Comparison of ENCODE assay signal across 8 mouse cellular contexts in genomic region chr1:194977371-194977761, GRCm38 (mm10). TPM values are rescaled to one million over a fixed set of nuclear protein-coding genes. Genes with fewer than 3 reads are reported as not detected.
DNase-seq lines count a peak whose midpoint lies in the region; ATAC-seq and TF ChIP-seq lines count a peak whose summit lies in the region.

No protein-coding gene starts in this region.

- no peak overlapping the region for H3K9ac ChIP-seq in limb, embryonic 12.5 days (replicated peaks)

- H3K4me3 ChIP-seq in spleen, adult 2 months (ENCODE audit: extremely low read depth, insufficient read depth, insufficient read length): peak overlapping the region; percentile 86; the same call in 1 of the 2 replicates
- H3K4me3 ChIP-seq in limb, embryonic 12.5 days (replicated peaks): peak overlapping the region; percentile 67; the same call in 1 of the 2 replicates

- TF ChIP-seq POLR2A in spleen, adult 2 months (IDR thresholded peaks at IDR 0.05; ENCODE audit: low read depth, low read length): no peak

- peak overlapping the region; percentile 97 for H3K4me2 ChIP-seq in limb, embryonic 12.5 days

- H3K9me3 ChIP-seq in limb, embryonic 12.5 days: no peaks in the 10 kb centered on the region

- intact Hi-C loops in heart, postnatal 25 days (cut with DNase I): loop anchor here (5.0 kb wide), 1 partner anchor 155 kb away; the partner anchor contains the start of gene Cr1l

- H3K27ac ChIP-seq in spleen, adult 2 months (ENCODE audit: insufficient read depth, low read length): no peak overlapping the region
- no peak overlapping the region for H3K27ac ChIP-seq in limb, embryonic 12.5 days

- TF ChIP-seq CTCF in spleen, adult 2 months (IDR thresholded peaks at IDR 0.05; ENCODE audit: extremely low read depth, insufficient read depth, insufficient read length, insufficient replicate concordance): no peak

- peaks cover 3% of the 10 kb centered on the region; the same call in 1 of the 2 replicates for H3K4me1 ChIP-seq in spleen, adult 2 months (ENCODE audit: control insufficient read depth, insufficient read depth, insufficient read length)
- peaks cover 8% of the 10 kb centered on the region; the same call in 1 of the 2 replicates for H3K4me1 ChIP-seq in limb, embryonic 12.5 days (replicated peaks)

- peak; percentile 45 for DNase-seq in adrenal gland, adult 2 months
- DNase-seq in adrenal gland, adult 18-20 months (ENCODE audit: low spot score in 2 of 2): no peak
- DNase-seq in spleen, adult 2 months (ENCODE audit: low read depth in 1 of 2, low spot score in 2 of 2): no peak
- no peak for DNase-seq in spleen, postnatal 10 days (ENCODE audit: low spot score in 2 of 2)
- peak; percentile 14 for DNase-seq in heart, postnatal 25 days (ENCODE audit: low spot score)
- peak; percentile 40 to 49 for DNase-seq in right cerebral cortex, postnatal 10 days (ENCODE audit: low spot score in 2 of 2)
- DNase-seq in urinary bladder, adult 2 months (ENCODE audit: low spot score): no peak

- WGBS in spleen, adult 2 months: 5% methylated on average over 1 of the region's 1 CpGs
- 0% methylated on average over 1 of the region's 1 CpGs for WGBS in limb, embryonic 12.5 days

- no peaks in the 10 kb centered on the region for H3K36me3 ChIP-seq in spleen, adult 2 months (ENCODE audit: control insufficient read depth, insufficient read depth, low read length)
- no peaks in the 10 kb centered on the region for H3K36me3 ChIP-seq in limb, embryonic 12.5 days

- no peaks in the 10 kb centered on the region for H3K27me3 ChIP-seq in spleen, adult 2 months (ENCODE audit: control insufficient read depth, insufficient read depth, low read length)
- H3K27me3 ChIP-seq in limb, embryonic 12.5 days: peaks cover 17% of the 10 kb centered on the region

- ATAC-seq in limb, embryonic 12.5 days (ENCODE audit: insufficient number of reproducible peaks, insufficient read depth, low FRiP score, low TSS enrichment, low read depth): no peak

RNA-seq across cellular contexts. Expression of gene Cd34, which starts 38.7 kb away (rescaled TPM):
- 10 to 100 TPM; 36.3 to 56.0 TPM for total RNA-seq in adrenal gland, adult 2 months (2021)
- polyA plus RNA-seq in adrenal gland, adult 2 months (2012; rRNA removed): 12.6 and 12.7 TPM in 2 replicates
- 10 to 100 TPM; 30.9 to 52.3 TPM for total RNA-seq in adrenal gland, adult 18-20 months (2021)
- polyA plus RNA-seq in spleen, adult 2 months (2012; rRNA removed): 5.3 and 6.4 TPM in 2 replicates
- total RNA-seq in heart, postnatal 25 days (2021): 100 to 1,000 TPM in 1 of 2 experiments, 10 to 100 TPM in 1; 97.4 to 128 TPM
- 40.7 and 44.2 TPM in 2 replicates for polyA plus RNA-seq in limb, embryonic 12.5 days (2016; fragmentation: Nextera tagmentation; extraction: Ambion mirVana)
- polyA plus RNA-seq in urinary bladder, adult 2 months (2012; rRNA removed): 234 and 240 TPM in 2 replicates

Comparison
In these comparisons a context has a peak if more than half of its experiments do, and no peak if none do; other contexts are left out.
1. DNase-seq: peak in adrenal gland, adult 2 months (single experiment), heart, postnatal 25 days (single experiment) and right cerebral cortex, postnatal 10 days (2 of 2); none in adrenal gland, adult 18-20 months (0 of 2), spleen, adult 2 months (0 of 2), spleen, postnatal 10 days (0 of 2) and urinary bladder, adult 2 months (single experiment).